Mouse (Mus musculus): ENCODE results near the gene Ccpg1. TPM values are rescaled to one million over a fixed set of nuclear protein-coding genes. Genes with fewer than 3 reads are reported as not detected.

Gene Ccpg1
- 405 and 465 TPM in 2 replicates for total RNA-seq (2023)

DNA sequence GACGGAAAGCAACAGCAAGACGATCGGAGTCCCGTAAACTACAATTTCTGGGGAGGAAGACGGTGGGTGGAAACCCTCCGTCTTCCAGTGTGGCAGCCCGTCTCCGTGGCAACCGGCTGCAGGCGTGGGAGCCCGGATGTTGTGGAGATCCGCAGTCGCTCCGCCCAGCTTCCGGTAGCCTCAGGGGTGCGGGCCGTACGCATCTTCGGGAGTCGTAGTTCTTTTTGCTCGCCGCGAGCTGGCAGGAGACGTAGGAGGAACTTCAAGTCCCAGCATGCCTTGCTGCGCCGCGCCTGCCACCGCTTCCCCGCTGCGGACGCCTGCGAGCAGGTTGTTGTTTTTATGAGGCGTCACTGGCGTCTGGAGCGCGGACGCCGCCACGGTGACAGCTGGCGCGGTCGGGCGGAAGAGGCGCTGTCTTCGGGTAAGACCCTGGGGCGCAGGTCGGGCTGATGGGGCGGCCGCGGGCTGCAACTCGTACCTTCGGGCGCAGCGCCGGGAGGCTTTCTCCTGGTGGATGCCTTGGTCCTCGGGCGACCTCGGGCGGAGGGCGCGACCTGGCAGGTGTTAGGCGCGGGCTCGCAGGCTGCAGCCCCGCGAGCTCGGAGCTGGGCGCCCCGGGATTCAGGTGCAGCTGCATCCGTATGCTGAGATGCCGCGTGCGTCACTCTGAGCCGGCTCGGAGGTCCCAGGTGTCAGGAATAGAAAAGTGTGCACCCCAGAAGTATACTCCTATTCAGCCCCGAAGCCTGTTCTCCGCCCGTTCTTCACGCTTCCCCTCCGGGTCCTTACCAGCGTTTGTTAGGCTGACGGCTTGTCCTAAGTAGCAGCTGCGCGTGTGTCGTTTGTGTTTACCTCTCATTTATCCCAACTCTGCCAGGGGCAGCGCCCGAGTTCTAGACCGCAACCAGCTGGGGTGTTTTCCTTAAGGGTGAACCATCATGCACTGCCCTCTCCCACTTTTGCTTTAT lies at the start of gene Ccpg1, which contains the start of gene Ccpg1os:
Gene Ccpg1 (plus strand): TSS at position 180 of the 971 bp plus-strand sequence.
Gene Ccpg1os (minus strand): TSS at position 133 of the 971 bp plus-strand sequence.

DNA sequence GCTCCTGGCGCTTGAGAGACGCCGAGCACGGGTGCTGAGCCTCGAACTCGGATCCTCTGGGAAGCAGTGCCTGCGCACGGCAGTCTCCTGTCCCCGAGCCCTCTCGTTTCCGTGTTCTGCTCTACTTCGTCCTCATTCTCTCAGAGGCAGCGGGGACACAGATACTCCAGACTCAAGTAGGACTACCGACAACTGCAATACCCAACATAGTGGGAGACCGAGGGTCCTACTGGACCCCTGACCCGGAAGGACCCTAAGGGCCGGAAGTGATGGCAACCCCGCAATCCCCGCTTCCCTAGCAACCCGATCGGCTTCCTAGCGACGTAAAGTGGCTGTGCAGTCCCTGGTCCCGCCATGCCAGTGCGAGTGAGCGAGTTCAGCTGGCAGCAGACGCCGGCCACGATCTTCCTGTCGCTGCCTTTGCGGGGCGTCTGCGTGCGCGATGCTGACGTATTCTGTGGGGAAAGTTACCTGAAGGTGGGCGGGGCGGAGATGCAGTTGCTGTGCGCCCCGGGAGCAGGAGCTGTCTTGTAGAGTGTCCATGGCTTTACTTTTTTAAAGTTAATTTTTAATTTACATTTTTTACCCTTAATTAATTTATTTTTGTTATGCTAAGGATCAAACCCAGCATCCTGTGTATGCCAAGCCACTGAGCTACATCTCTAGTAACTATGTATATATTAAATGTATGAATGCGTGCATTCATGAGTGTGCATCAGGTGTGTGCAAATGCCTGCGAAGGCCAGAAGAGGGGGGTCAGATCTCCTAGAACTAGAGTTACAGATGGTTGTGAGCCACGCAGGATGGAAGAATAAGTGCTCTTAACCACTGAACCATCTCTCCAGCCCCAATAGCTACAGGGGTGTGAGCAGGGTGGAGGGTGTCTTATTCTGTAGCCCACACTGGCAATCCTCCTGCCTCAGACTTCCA lies 26.4 kb upstream of the Ccpg1 start, which contains the start of the genes Dyx1c1 and Gm44503:
Gene Dyx1c1 (plus strand): TSS at position 265 of the 930 bp plus-strand sequence.
Gene Gm44503 (plus strand): TSS at position 332 of the 930 bp plus-strand sequence.

GRCm38 (mm10) chr9:73040080-73040479 lies 54.9 kb downstream of the Ccpg1 start, which contains the start of gene Pigb:
Gene Pigb, minus strand, starts transcription at chr9:73040378.

DNA sequence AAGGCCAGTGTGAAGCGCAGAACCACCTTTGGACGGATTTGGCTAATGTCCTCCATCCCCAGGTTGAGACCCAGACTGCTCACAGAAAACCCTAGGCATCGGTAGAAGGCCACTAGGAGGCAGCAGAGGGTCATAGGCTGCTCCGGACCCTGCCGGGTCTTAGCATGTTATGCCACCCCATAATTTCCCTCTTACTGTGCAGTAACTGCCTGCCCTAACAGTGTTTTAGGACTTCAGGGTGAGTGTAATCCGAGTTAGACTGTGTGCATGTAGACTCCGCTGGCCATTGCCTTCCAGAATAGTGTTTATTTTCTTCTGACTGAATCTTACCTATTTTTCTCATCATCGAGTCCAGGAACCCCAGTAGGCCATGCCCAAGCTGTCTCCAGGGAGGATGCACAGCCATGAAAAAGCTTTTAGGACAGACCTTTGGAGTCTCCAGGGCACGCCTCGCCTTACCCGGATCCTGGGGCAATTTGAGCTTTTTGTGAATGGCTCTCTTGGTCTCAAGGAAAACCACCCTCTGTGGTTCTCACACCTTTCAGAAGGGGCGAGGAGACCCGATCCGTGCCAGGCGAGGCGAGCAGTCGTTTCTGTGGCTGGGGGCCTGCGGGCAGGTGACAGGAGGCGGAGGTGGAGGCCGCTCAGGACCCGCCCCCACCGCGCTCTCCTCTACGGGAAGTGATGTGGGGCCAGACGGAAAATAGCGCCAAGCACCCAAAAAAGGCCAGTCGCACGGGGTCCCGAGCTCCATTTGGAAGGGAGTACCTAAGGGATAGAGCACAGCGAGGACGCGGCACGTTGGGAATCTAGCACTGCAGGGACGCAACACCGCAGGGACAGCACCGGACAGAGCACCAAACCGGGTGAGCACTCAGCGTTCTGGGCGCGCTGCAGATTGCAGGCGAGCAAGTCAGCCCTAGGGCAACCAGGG lies 59.2 kb downstream of the Ccpg1 start, which contains the start of gene Rab27a:
Gene Rab27a (plus strand): TSS at position 709 of the 934 bp plus-strand sequence.

Other genes starting within 250 kb of the Ccpg1 start
- gene Prtg, start 178.6 kb upstream of the Ccpg1 start, total RNA-seq (2023), result not detected in 2 replicates
- gene Pygo1, start 59.8 kb upstream of the Ccpg1 start, total RNA-seq (2023), result not detected in 2 replicates
- 0.57 TPM in 2 replicates for gene Dyx1c1, start 26.6 kb upstream of the Ccpg1 start, total RNA-seq (2023)
- gene Gm44503, start 26.6 kb upstream of the Ccpg1 start, total RNA-seq (2023), result 0.11 TPM in 1 of 2 replicates, not detected in the other
- gene Ccpg1os, start within 50 bp of the Ccpg1 start, total RNA-seq (2023), result 2.3 TPM in 2 replicates
- gene Pigb, start 54.9 kb downstream of the Ccpg1 start, total RNA-seq (2023), result 21.8 and 25.7 TPM in 2 replicates
- 206 and 212 TPM in 2 replicates for gene Rab27a, start 59.4 kb downstream of the Ccpg1 start, total RNA-seq (2023)
- 12.0 and 21.9 TPM in 2 replicates for gene Khdc3, start 116.4 kb downstream of the Ccpg1 start, total RNA-seq (2023)
- gene Gm20509, start 117.0 kb downstream of the Ccpg1 start, total RNA-seq (2023), result not detected in 2 replicates
- 33.9 and 43.0 TPM in 2 replicates for gene Rsl24d1, start 128.0 kb downstream of the Ccpg1 start, total RNA-seq (2023)